Comparison of ENCODE assay signal across 11 mouse cellular contexts in the genomic region with DNA sequence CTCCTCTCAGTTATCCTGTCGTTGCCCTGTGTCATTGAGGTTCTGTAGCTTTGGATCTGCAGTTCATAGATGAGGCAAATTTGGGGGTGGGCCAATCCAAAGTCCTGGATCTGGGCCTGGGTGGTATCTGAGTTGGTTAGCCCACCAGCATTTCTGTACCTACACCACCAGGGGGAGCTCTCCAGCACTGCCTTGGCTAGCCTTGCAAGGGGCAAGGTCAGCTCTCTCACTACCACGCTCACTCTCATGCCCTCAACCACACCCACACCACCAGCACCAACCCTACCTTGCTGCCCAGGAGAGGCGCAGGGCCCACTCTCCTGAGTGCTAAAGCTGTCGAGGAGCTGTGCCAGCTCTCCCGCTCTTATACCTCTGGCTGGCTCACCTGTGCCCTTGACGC. TPM values are rescaled to one million over a fixed set of nuclear protein-coding genes. Genes with fewer than 3 reads are reported as not detected.
DNase-seq lines count a peak whose midpoint lies in the region; ATAC-seq lines count a peak whose summit lies in the region.
"Had no signal": no experiment of that assay in that cellular context is flagged by ENCODE, and none has a peak within 500 bp of the region (broad histone marks: within the 10 kb centered on the region; RNA-seq: fewer than 3 reads in every experiment).

No protein-coding gene starts in this region.

- H3K27ac ChIP-seq in limb, embryonic 11.5 days (replicated peaks; ENCODE audit: low read depth, low read length), result no peak overlapping the region
- no peak overlapping the region for H3K27ac ChIP-seq in intestine, embryonic 16.5 days (ENCODE audit: low read length)
- H3K27ac ChIP-seq: macrophage had no signal

- intact Hi-C loops in left cerebral cortex, postnatal 4 days (cut with DNase I), result no loop called here

- DNase-seq in heart, postnatal 4 days, result peak; percentile 16
- no peak for DNase-seq in heart, adult 8-10 months (ENCODE audit: low spot score)
- DNase-seq in 416B (ENCODE audit: low read depth) (peak; percentile 15), R1 (ENCODE audit: low read depth, low spot score) (peak; percentile 75)
- DNase-seq in limb, embryonic 11.5 days (ENCODE audit: low spot score), result peak; percentile 58
- no peak for DNase-seq in right cerebral cortex, postnatal 10 days (ENCODE audit: low spot score in 2 of 2)
- DNase-seq in left cerebral cortex, postnatal 4 days, result no peak

- H3K27me3 ChIP-seq in limb, embryonic 11.5 days (ENCODE audit: control insufficient read depth, insufficient read depth, low read length), result no peaks in the 10 kb centered on the region
- H3K27me3 ChIP-seq in intestine, embryonic 16.5 days (replicated peaks; ENCODE audit: control insufficient read depth, insufficient read depth, low read length), result no peaks in the 10 kb centered on the region; the same call in 1 of the 2 replicates

- H3K4me2 ChIP-seq in limb, embryonic 11.5 days (ENCODE audit: low read depth, severe bottlenecking), result no peak overlapping the region
- H3K4me2 ChIP-seq in intestine, embryonic 16.5 days (ENCODE audit: low read depth, low read length), result no peak overlapping the region

- H3K4me3 ChIP-seq in limb, embryonic 11.5 days (ENCODE audit: low read depth, low read length), result no peak overlapping the region
- no peak overlapping the region for H3K4me3 ChIP-seq in intestine, embryonic 16.5 days (ENCODE audit: low read length)

- H3K9ac ChIP-seq in limb, embryonic 11.5 days (ENCODE audit: low read length), result no peak overlapping the region
- no peak overlapping the region for H3K9ac ChIP-seq in intestine, embryonic 16.5 days (ENCODE audit: low read depth, low read length)

- 55% methylated on average over 6 of the region's 6 CpGs for WGBS in limb, embryonic 11.5 days
- 72% methylated on average over 6 of the region's 6 CpGs for WGBS in intestine, embryonic 16.5 days

- H3K4me1 ChIP-seq in limb, embryonic 11.5 days (ENCODE audit: control insufficient read depth, insufficient read depth, low read length), result 0 out of 2 replicates have a peak, but pooled peaks cover 3% of the 10 kb centered on the region
- peaks cover 5% of the 10 kb centered on the region; the same call in 1 of the 2 replicates for H3K4me1 ChIP-seq in intestine, embryonic 16.5 days (ENCODE audit: control insufficient read depth, insufficient read depth, low read length)

- H3K9me3 ChIP-seq in limb, embryonic 11.5 days (ENCODE audit: control insufficient read depth, low read length), result no peaks in the 10 kb centered on the region
- H3K9me3 ChIP-seq in intestine, embryonic 16.5 days (ENCODE audit: control insufficient read depth, low read length), result no peaks in the 10 kb centered on the region

- H3K36me3 ChIP-seq in limb, embryonic 11.5 days (ENCODE audit: control insufficient read depth, insufficient read depth, low read length), result no peaks in the 10 kb centered on the region
- no peaks in the 10 kb centered on the region for H3K36me3 ChIP-seq in intestine, embryonic 16.5 days (ENCODE audit: control insufficient read depth, insufficient read depth, low read length)

- no peak for ATAC-seq in limb, embryonic 11.5 days (ENCODE audit: insufficient number of reproducible peaks, low FRiP score, low TSS enrichment, low read depth)
- no peak for ATAC-seq in intestine, embryonic 16.5 days

RNA-seq across cellular contexts. Expression of a gene that starts 18.0 kb away (rescaled TPM):
- total RNA-seq in heart, postnatal 4 days (2021), result not detected
- not detected for total RNA-seq in heart, adult 8-10 months (2022)
- polyA plus RNA-seq in limb, embryonic 11.5 days (2014; fragmentation: Nextera tagmentation; extraction: Ambion mirVana), result 0.09 and 0.13 TPM in 2 replicates
- 0.09 TPM in 1 of 2 replicates, not detected in the other for polyA plus RNA-seq in intestine, embryonic 16.5 days (2015; fragmentation: Nextera tagmentation; extraction: Ambion mirVana)
- total RNA-seq in left cerebral cortex, postnatal 4 days (2021), result 1 to 10 TPM; 2.4 to 3.5 TPM
- total RNA-seq: adrenal gland, postnatal 36 days had no signal
- polyA plus RNA-seq: heart, embryonic 14.5 days; macrophage had no signal

RNA-seq across cellular contexts. Expression of a gene that starts 58.3 kb away (rescaled TPM):
- 100 to 1,000 TPM; 914 to 961 TPM for total RNA-seq in heart, postnatal 4 days (2021)
- total RNA-seq in heart, adult 8-10 months (2022), result 1,000 to 10,000 TPM in 1 of 4 experiments, 100 to 1,000 TPM in 3; 901 to 1,105 (median 935) TPM
- polyA plus RNA-seq in limb, embryonic 11.5 days (2014; fragmentation: Nextera tagmentation; extraction: Ambion mirVana), result 1.1 and 2.4 TPM in 2 replicates
- 2.1 and 2.2 TPM in 2 replicates for polyA plus RNA-seq in intestine, embryonic 16.5 days (2015; fragmentation: Nextera tagmentation; extraction: Ambion mirVana)
- total RNA-seq in left cerebral cortex, postnatal 4 days (2021), result under 1 TPM; 0.44 to 0.89 TPM
- polyA plus RNA-seq: macrophage had no signal

Comparison
In these comparisons a context has a peak if more than half of its experiments do, and no peak if none do; other contexts are left out.
1. DNase-seq: peak in heart, postnatal 4 days (single experiment), 416B (single experiment), R1 (single experiment) and limb, embryonic 11.5 days (single experiment); none in heart, adult 8-10 months (single experiment), right cerebral cortex, postnatal 10 days (0 of 2) and left cerebral cortex, postnatal 4 days (single experiment).
2. RNA of a gene that starts 58.3 kb away (total RNA-seq): 914 to 961 TPM in heart, postnatal 4 days and 901 to 1,105 TPM in heart, adult 8-10 months; 0.44 to 0.89 TPM in left cerebral cortex, postnatal 4 days; every median in the first group is over 100 times any median in the second.